Mouse (Mus musculus) olfactory bulb, adult 2 months (tissue): ENCODE data around the gene Fam222a. TPM values are rescaled to one million over a fixed set of nuclear protein-coding genes. Genes with fewer than 3 reads are reported as not detected.

ENCODE experiments used
- H3K27ac ChIP-seq: fragments of 200-500 bp; 2 replicates; pipeline ENCODE4 v1.5.1; 2012; ENCODE audit warnings: low read depth, low read length; ENCODE audit not compliant: insufficient read depth
- H3K4me1 ChIP-seq: fragments of 200-500 bp; 2 replicates; pipeline ENCODE4 v1.6.1; 2012; ENCODE audit warnings: low read length; ENCODE audit not compliant: control insufficient read depth, insufficient read depth
- H3K4me3 ChIP-seq: fragments of 200-500 bp; 2 replicates; pipeline ENCODE4 v1.5.1; 2012; ENCODE audit warnings: mild to moderate bottlenecking, low read depth, low read length, moderate library complexity; ENCODE audit not compliant: insufficient read depth
- CTCF ChIP-seq: fragments of 200-500 bp; IDR thresholded peaks from 2 replicates; pipeline ENCODE4 v1.5.1; 2012; ENCODE audit warnings: low read depth, mild to moderate bottlenecking, low read length, moderate library complexity; ENCODE audit not compliant: insufficient read depth
- POLR2A ChIP-seq: fragments of 200-500 bp; IDR thresholded peaks from 2 replicates; pipeline ENCODE4 v1.6.1; 2012; ENCODE audit warnings: mild to moderate bottlenecking, low read depth, low read length, moderate library complexity; ENCODE audit not compliant: insufficient read depth
- WGBS: fragments of 180-500 bp; shearing (Covaris S2); methylation state at CpG from one replicate; pipeline ENCODE4 v1.1.7; 2018; 5-methylcytosine and 5-hydroxymethylcytosine counted together
- polyA plus RNA-seq: library from polyadenylated mRNA; stranded (reverse); fragments of >200 nt; gene quantifications from 2 replicates; pipeline ENCODE4 v1.2.4, GENCODE M21; 2012; ENCODE audit warnings: low replicate concordance; ENCODE audit not compliant: missing spikeins, insufficient read depth, insufficient read length

Gene Fam222a
- polyA plus RNA-seq, result not detected in 2 replicates

GRCm38 (mm10) chr5:114567565-114568197, at the start of gene Fam222a:
Gene Fam222a, plus strand, starts transcription at chr5:114568016.
- Histone ChIP-seq H3K27ac (peak within 1 kb of the TSS; percentile 79), H3K4me3 (peak within 1 kb of the TSS; percentile 95), H3K4me1 (peaks cover 32% of the 10 kb centered on the region)
- under 1% methylated on average over 72 of the region's 72 CpGs for WGBS
- TF ChIP-seq CTCF (peak; percentile 68), POLR2A (no peak)

- peaks cover 3% of the 10 kb centered on the region; the same call in 1 of the 2 replicates for H3K4me1 ChIP-seq
- no peak for TF ChIP-seq CTCF
- no peak for TF ChIP-seq POLR2A
- 90% methylated on average over 6 of the region's 6 CpGs for WGBS
- no peak overlapping the region for H3K27ac ChIP-seq
- H3K4me3 ChIP-seq, result no peak overlapping the region
Observed at GRCm38 (mm10) chr5:114528355-114528754, 39.5 kb upstream of the Fam222a start.

GRCm38 (mm10) chr5:114530337-114530736, 37.5 kb upstream of the Fam222a start:
- 71% methylated on average over 6 of the region's 6 CpGs for WGBS
- H3K27ac ChIP-seq, result no peak overlapping the region
- TF ChIP-seq POLR2A, result no peak
- peaks cover 3% of the 10 kb centered on the region; the same call in 1 of the 2 replicates for H3K4me1 ChIP-seq
- no peak overlapping the region for H3K4me3 ChIP-seq

- no peak overlapping the region for H3K27ac ChIP-seq
- TF ChIP-seq POLR2A (no peak), CTCF (no peak)
- no peak overlapping the region for H3K4me3 ChIP-seq
- 85% methylated on average over 6 of the region's 6 CpGs for WGBS
- H3K4me1 ChIP-seq, result peaks cover 7% of the 10 kb centered on the region
Observed at GRCm38 (mm10) chr5:114532055-114532454, 35.8 kb upstream of the Fam222a start.

GRCm38 (mm10) chr5:114537308-114538020, 30.4 kb upstream of the Fam222a start:
- H3K4me1 ChIP-seq, result peaks cover 44% of the 10 kb centered on the region
- no peak overlapping the region for H3K4me3 ChIP-seq
- 0 out of 2 replicates have a peak overlapping the region, but pooled peaks have one; percentile 12 for H3K27ac ChIP-seq
- TF ChIP-seq POLR2A (no peak), CTCF (no peak)
- WGBS, result 5% methylated on average over 26 of the region's 26 CpGs

- WGBS, result 14% methylated on average over 8 of the region's 8 CpGs
- 0 out of 2 replicates have a peak overlapping the region, but pooled peaks have one; percentile 12 for H3K27ac ChIP-seq
- TF ChIP-seq POLR2A, result no peak
- no peak for TF ChIP-seq CTCF
- no peak overlapping the region for H3K4me3 ChIP-seq
- peaks cover 44% of the 10 kb centered on the region for H3K4me1 ChIP-seq
Observed at GRCm38 (mm10) chr5:114538021-114538405, 29.8 kb upstream of the Fam222a start.

GRCm38 (mm10) chr5:114538752-114539151, 29.1 kb upstream of the Fam222a start:
- Histone ChIP-seq H3K4me3 (no peak overlapping the region), H3K27ac (no peak overlapping the region), H3K4me1 (peaks cover 44% of the 10 kb centered on the region)
- TF ChIP-seq POLR2A (no peak), CTCF (no peak)
- 18% methylated on average over 4 of the region's 4 CpGs for WGBS

- Histone ChIP-seq H3K4me1 (peaks cover 44% of the 10 kb centered on the region), H3K27ac (no peak overlapping the region), H3K4me3 (no peak overlapping the region)
- no peak for TF ChIP-seq CTCF
- no peak for TF ChIP-seq POLR2A
- 88% methylated on average over 6 of the region's 6 CpGs for WGBS
Observed at GRCm38 (mm10) chr5:114539766-114540165, 28.1 kb upstream of the Fam222a start.

GRCm38 (mm10) chr5:114541656-114542445, 26.0 kb upstream of the Fam222a start:
- peaks cover 44% of the 10 kb centered on the region for H3K4me1 ChIP-seq
- WGBS, result 52% methylated on average over 15 of the region's 15 CpGs
- TF ChIP-seq POLR2A (no peak), CTCF (no peak)
- H3K4me3 ChIP-seq, result no peak overlapping the region
- H3K27ac ChIP-seq, result no peak overlapping the region
